Mouse (Mus musculus): ENCODE measurements at regions not wholly inside any gene's neighbourhood (a gene's known extent, or its start where the extent isn't known, plus 50 kb on each side); places are given as distances from the start of the nearest gene placed in this dataset.
"Not testable (repeated sequence)": the region's sequence is repeated elsewhere in the genome, so short reads cannot be mapped to it uniquely, and the experiment has no call there.

- no peak overlapping the region for H3K4me2 ChIP-seq (ENCODE audit: low read length)
- no peak overlapping the region for H3K4me3 ChIP-seq (ENCODE audit: low read depth, low read length)
- ATAC-seq (no peak), DNase-seq (ENCODE audit: low spot score) (no peak)
- no peaks in the 10 kb centered on the region for H3K36me3 ChIP-seq (ENCODE audit: control insufficient read depth, insufficient read depth, low read length)
- no peak overlapping the region for H3K27ac ChIP-seq (ENCODE audit: low read depth, low read length)
- no peaks in the 10 kb centered on the region for H3K27me3 ChIP-seq (replicated peaks; ENCODE audit: control insufficient read depth, insufficient read depth, low read length)
- H3K4me1 ChIP-seq (ENCODE audit: control insufficient read depth, insufficient read depth, low read length): no peaks in the 10 kb centered on the region
- 73% methylated on average over 2 of the region's 2 CpGs for WGBS
- H3K9ac ChIP-seq (ENCODE audit: low read length): no peak overlapping the region
- H3K9me3 ChIP-seq (replicated peaks; ENCODE audit: control insufficient read depth, low read length): no peaks in the 10 kb centered on the region
Observed at GRCm38 (mm10) chr1:152229709-152230108, 139.8 kb upstream of the 1700025G04Rik start.

GRCm38 (mm10) chr1:152226049-152226448 is 136.1 kb upstream of the 1700025G04Rik start:
- Histone ChIP-seq H3K27me3 (replicated peaks; ENCODE audit: control insufficient read depth, insufficient read depth, low read length) (no peaks in the 10 kb centered on the region), H3K9ac (ENCODE audit: low read length) (no peak overlapping the region), H3K9me3 (replicated peaks; ENCODE audit: control insufficient read depth, low read length) (no peaks in the 10 kb centered on the region), H3K4me3 (ENCODE audit: low read depth, low read length) (no peak overlapping the region), H3K27ac (ENCODE audit: low read depth, low read length) (no peak overlapping the region), H3K4me1 (ENCODE audit: control insufficient read depth, insufficient read depth, low read length) (no peaks in the 10 kb centered on the region), H3K36me3 (ENCODE audit: control insufficient read depth, insufficient read depth, low read length) (no peaks in the 10 kb centered on the region), H3K4me2 (ENCODE audit: low read length) (no peak overlapping the region)
- DNase-seq (ENCODE audit: low spot score) (no peak), ATAC-seq (no peak)
- 91% methylated on average over 3 of the region's 3 CpGs for WGBS

- Histone ChIP-seq H3K4me3 (ENCODE audit: low read depth, low read length) (no peak overlapping the region), H3K27ac (ENCODE audit: low read depth, low read length) (no peak overlapping the region), H3K4me2 (ENCODE audit: low read length) (no peak overlapping the region), H3K4me1 (ENCODE audit: control insufficient read depth, insufficient read depth, low read length) (no peaks in the 10 kb centered on the region), H3K9ac (ENCODE audit: low read length) (no peak overlapping the region), H3K36me3 (ENCODE audit: control insufficient read depth, insufficient read depth, low read length) (no peaks in the 10 kb centered on the region), H3K27me3 (replicated peaks; ENCODE audit: control insufficient read depth, insufficient read depth, low read length) (no peaks in the 10 kb centered on the region), H3K9me3 (replicated peaks; ENCODE audit: control insufficient read depth, low read length) (no peaks in the 10 kb centered on the region)
- ATAC-seq (no peak), DNase-seq (ENCODE audit: low spot score) (no peak)
- 76% methylated on average over 1 of the region's 1 CpGs for WGBS
Observed at GRCm38 (mm10) chr1:152223666-152224065, 133.7 kb upstream of the 1700025G04Rik start.

GRCm38 (mm10) chr1:152220804-152221565 is 131.1 kb upstream of the 1700025G04Rik start:
- H3K4me3 ChIP-seq (ENCODE audit: low read depth, low read length): no peak overlapping the region
- no peak overlapping the region for H3K4me2 ChIP-seq (ENCODE audit: low read length)
- H3K4me1 ChIP-seq (ENCODE audit: control insufficient read depth, insufficient read depth, low read length): 0 out of 2 replicates have a peak, but pooled peaks cover 2% of the 10 kb centered on the region
- no peak overlapping the region for H3K27ac ChIP-seq (ENCODE audit: low read depth, low read length)
- 82% methylated on average over 14 of the region's 14 CpGs for WGBS
- H3K27me3 ChIP-seq (replicated peaks; ENCODE audit: control insufficient read depth, insufficient read depth, low read length): no peaks in the 10 kb centered on the region
- no peaks in the 10 kb centered on the region for H3K9me3 ChIP-seq (replicated peaks; ENCODE audit: control insufficient read depth, low read length)
- no peak for DNase-seq (ENCODE audit: low spot score)
- H3K36me3 ChIP-seq (ENCODE audit: control insufficient read depth, insufficient read depth, low read length): no peaks in the 10 kb centered on the region
- no peak for ATAC-seq
- H3K9ac ChIP-seq (ENCODE audit: low read length): no peak overlapping the region

- peak; percentile 61; the same call in 1 of the 2 replicates for ATAC-seq
- not testable (repeated sequence) for H3K4me1 ChIP-seq (ENCODE audit: control insufficient read depth, insufficient read depth, low read length); H3K27ac ChIP-seq (ENCODE audit: low read depth, low read length); H3K9ac ChIP-seq (ENCODE audit: low read length); H3K4me2 ChIP-seq (ENCODE audit: low read length); H3K36me3 ChIP-seq (ENCODE audit: control insufficient read depth, insufficient read depth, low read length); H3K4me3 ChIP-seq (ENCODE audit: low read depth, low read length); H3K27me3 ChIP-seq (replicated peaks; ENCODE audit: control insufficient read depth, insufficient read depth, low read length); H3K9me3 ChIP-seq (replicated peaks; ENCODE audit: control insufficient read depth, low read length)
- DNase-seq (ENCODE audit: low spot score): peak; percentile 65
- 35% methylated on average over 5 of the region's 5 CpGs for WGBS
Observed at GRCm38 (mm10) chr1:152219752-152220151, 129.8 kb upstream of the 1700025G04Rik start.

- no peak for ATAC-seq
- Histone ChIP-seq H3K4me3 (ENCODE audit: low read depth, low read length) (no peak overlapping the region), H3K9ac (ENCODE audit: low read length) (no peak overlapping the region), H3K36me3 (ENCODE audit: control insufficient read depth, insufficient read depth, low read length) (no peaks in the 10 kb centered on the region), H3K4me2 (ENCODE audit: low read length) (no peak overlapping the region), H3K27ac (ENCODE audit: low read depth, low read length) (no peak overlapping the region), H3K27me3 (replicated peaks; ENCODE audit: control insufficient read depth, insufficient read depth, low read length) (no peaks in the 10 kb centered on the region), H3K4me1 (ENCODE audit: control insufficient read depth, insufficient read depth, low read length) (0 out of 2 replicates have a peak, but pooled peaks cover 2% of the 10 kb centered on the region), H3K9me3 (replicated peaks; ENCODE audit: control insufficient read depth, low read length) (no peaks in the 10 kb centered on the region)
- peak; percentile 62 for DNase-seq (ENCODE audit: low spot score)
- 71% methylated on average over 4 of the region's 4 CpGs for WGBS
Observed at GRCm38 (mm10) chr1:152217404-152217803, 127.5 kb upstream of the 1700025G04Rik start.

- H3K4me1 ChIP-seq (ENCODE audit: control insufficient read depth, insufficient read depth, low read length): 0 out of 2 replicates have a peak, but pooled peaks cover 2% of the 10 kb centered on the region
- DNase-seq (ENCODE audit: low spot score) (no peak), ATAC-seq (no peak)
- 84% methylated on average over 2 of the region's 2 CpGs for WGBS
- H3K4me3 ChIP-seq (ENCODE audit: low read depth, low read length): no peak overlapping the region
- H3K9ac ChIP-seq (ENCODE audit: low read length): no peak overlapping the region
- H3K4me2 ChIP-seq (ENCODE audit: low read length): no peak overlapping the region
- H3K27me3 ChIP-seq (replicated peaks; ENCODE audit: control insufficient read depth, insufficient read depth, low read length): no peaks in the 10 kb centered on the region
- no peak overlapping the region for H3K27ac ChIP-seq (ENCODE audit: low read depth, low read length)
- H3K36me3 ChIP-seq (ENCODE audit: control insufficient read depth, insufficient read depth, low read length): no peaks in the 10 kb centered on the region
- H3K9me3 ChIP-seq (replicated peaks; ENCODE audit: control insufficient read depth, low read length): no peaks in the 10 kb centered on the region
Observed at GRCm38 (mm10) chr1:152214376-152214775, 124.5 kb upstream of the 1700025G04Rik start.

- ATAC-seq (no peak), DNase-seq (ENCODE audit: low spot score) (peak; percentile 24)
- Histone ChIP-seq H3K27ac (ENCODE audit: low read depth, low read length) (no peak overlapping the region), H3K4me3 (ENCODE audit: low read depth, low read length) (no peak overlapping the region), H3K27me3 (replicated peaks; ENCODE audit: control insufficient read depth, insufficient read depth, low read length) (no peaks in the 10 kb centered on the region), H3K4me1 (ENCODE audit: control insufficient read depth, insufficient read depth, low read length) (no peaks in the 10 kb centered on the region), H3K4me2 (ENCODE audit: low read length) (no peak overlapping the region), H3K9ac (ENCODE audit: low read length) (no peak overlapping the region), H3K9me3 (replicated peaks; ENCODE audit: control insufficient read depth, low read length) (no peaks in the 10 kb centered on the region), H3K36me3 (ENCODE audit: control insufficient read depth, insufficient read depth, low read length) (no peaks in the 10 kb centered on the region)
- WGBS: 64% methylated on average over 2 of the region's 2 CpGs
Observed at GRCm38 (mm10) chr1:152203187-152203586, 113.3 kb upstream of the 1700025G04Rik start.

- DNase-seq (ENCODE audit: low spot score) (no peak), ATAC-seq (no peak)
- no peak overlapping the region for H3K27ac ChIP-seq (ENCODE audit: low read depth, low read length)
- no peak overlapping the region for H3K4me2 ChIP-seq (ENCODE audit: low read length)
- no peaks in the 10 kb centered on the region for H3K36me3 ChIP-seq (ENCODE audit: control insufficient read depth, insufficient read depth, low read length)
- H3K9me3 ChIP-seq (replicated peaks; ENCODE audit: control insufficient read depth, low read length): no peaks in the 10 kb centered on the region
- no peak overlapping the region for H3K9ac ChIP-seq (ENCODE audit: low read length)
- no peaks in the 10 kb centered on the region for H3K4me1 ChIP-seq (ENCODE audit: control insufficient read depth, insufficient read depth, low read length)
- no peaks in the 10 kb centered on the region for H3K27me3 ChIP-seq (replicated peaks; ENCODE audit: control insufficient read depth, insufficient read depth, low read length)
- no peak overlapping the region for H3K4me3 ChIP-seq (ENCODE audit: low read depth, low read length)
- WGBS: 75% methylated on average over 6 of the region's 6 CpGs
Observed at GRCm38 (mm10) chr1:152188700-152189099, 98.8 kb upstream of the 1700025G04Rik start.
